Mouse (Mus musculus) large intestine, adult 2 months (tissue): ENCODE data around the gene Dtx2. TPM values are rescaled to one million over a fixed set of nuclear protein-coding genes. Genes with fewer than 3 reads are reported as not detected.

Experiments used
- DNase-seq: peaks from one replicate; pipeline ENCODE4 v3.0.0-alpha.2; 2012; ENCODE audit warnings: low read depth, low spot score
- WGBS: fragments of 180-500 bp; shearing (Covaris S2); methylation state at CpG from one replicate; pipeline ENCODE4 v1.1.7; 2018; 5-methylcytosine and 5-hydroxymethylcytosine counted together
- polyA plus RNA-seq: library from polyadenylated mRNA; depleted of rRNA; stranded (reverse); fragments of >200 nt; gene quantifications from 2 replicates; pipeline ENCODE4 v1.2.3, GENCODE M21; 2012

Dtx2 gene
- polyA plus RNA-seq, 1 experiment = 10.1 TPM

- 80% methylated on average over 7 of the region's 7 CpGs for WGBS
- no peak for DNase-seq
Observed at GRCm38 (mm10) chr5:135971876-135972275, 22.7 kb upstream of the Dtx2 start.

DNA sequence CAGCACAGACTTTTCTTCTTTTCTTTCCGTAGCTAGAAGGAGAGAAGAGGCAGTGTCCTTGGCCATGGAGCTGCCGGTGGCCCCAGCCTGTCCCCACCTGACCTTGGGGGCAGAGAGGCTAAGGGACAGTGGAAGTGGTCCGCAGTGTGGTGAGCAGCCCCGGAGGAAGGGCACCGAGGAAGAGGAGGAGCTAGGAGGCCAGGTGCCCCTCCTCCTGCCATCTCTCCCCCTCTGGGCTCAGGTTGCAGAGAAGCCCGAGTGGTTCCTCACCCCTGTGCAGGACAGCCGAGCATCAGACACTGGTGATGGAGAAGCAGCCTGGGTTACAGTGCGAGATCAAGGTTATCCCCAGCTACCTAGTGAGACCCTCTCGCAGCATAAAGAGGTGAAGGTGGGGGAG is 20.2 kb upstream of the Dtx2 start, which contains the start of gene Ssc4d:
TSS of gene Ssc4d (minus strand) at position 167 of the 400 bp plus-strand sequence.
- 29% methylated on average over 9 of the region's 9 CpGs for WGBS
- no peak for DNase-seq

DNA sequence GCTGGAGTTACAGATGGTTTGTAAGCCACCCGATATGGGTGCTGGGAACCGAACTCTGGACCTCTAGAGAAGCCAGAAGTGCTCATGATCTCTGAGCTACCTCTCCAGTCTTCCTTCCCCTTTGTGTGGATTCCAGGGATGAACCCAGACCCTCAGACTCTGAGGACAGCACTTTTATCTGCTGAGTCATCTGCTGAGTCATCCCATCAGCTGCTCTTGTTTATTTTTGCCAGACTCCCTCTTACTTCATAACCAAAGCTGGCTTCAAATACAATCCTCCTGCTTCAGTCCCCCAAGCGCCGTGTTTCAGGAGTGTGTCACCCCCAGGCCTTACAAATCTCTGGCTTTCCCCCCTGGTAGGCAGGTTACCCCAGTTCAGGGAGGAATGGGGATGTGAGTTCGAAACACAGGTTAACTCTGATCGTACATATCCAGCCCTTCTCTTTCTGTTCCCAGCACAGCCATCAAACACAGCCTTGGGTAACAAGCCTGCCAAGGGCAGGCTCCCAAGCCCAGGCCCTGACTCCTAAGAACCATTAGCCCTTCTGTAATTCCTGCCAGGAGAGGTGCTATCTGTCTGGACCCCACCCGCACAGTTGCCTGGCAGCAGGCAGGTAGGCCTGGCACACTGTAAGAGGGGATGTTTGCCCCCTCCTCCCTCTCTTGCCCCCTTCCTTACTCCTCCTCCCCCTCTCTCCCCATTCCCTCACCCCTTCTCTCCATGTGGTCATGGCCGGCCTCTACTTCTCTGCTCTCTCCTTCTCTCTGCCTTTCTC is 18.5 kb upstream of the Dtx2 start:
- no peak for DNase-seq
- 92% methylated on average over 8 of the region's 8 CpGs for WGBS

DNA sequence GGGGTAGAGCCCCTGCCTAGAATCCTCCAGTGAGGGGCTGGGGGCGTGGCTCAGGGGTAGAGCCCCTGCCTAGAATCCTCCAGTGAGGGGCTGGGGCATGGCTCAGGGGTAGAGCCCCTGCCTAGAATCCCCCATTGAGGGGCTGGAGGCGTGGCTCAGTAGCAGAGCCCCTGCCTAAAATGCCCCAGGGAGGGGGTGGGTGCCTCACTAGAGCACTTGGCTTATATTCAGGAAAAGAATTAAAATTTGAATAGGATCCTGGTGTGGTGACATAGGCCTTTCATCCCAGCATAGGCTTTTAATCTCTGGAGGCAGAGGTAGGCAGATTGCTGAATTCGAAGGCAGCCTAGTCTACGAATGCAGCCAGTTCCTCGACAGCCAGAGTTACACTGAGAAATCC is 15.2 kb upstream of the Dtx2 start:
- 77% methylated on average over 5 of the region's 5 CpGs for WGBS
- DNase-seq = no peak

DNA sequence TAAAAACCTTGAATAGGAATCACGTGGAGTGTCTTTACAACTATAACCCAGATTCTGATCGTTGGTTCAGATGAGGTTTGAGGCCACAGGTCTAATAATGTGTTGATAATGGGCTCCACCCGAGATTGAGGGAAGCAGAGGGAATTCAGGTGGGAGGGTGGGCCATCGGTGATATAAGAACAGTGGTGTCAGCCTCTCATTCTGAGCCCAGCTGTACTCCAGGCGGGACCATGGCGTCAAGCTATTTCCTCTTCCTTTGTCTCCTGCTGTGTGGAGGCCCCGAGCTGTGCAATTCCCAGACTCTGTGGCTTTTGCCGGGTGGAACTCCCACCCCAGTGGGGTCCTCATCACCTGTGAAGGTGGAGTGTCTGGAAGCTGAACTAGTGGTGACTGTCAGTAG is 14.7 kb upstream of the Dtx2 start, which contains the start of gene Zp3:
TSS of gene Zp3 (plus strand) at position 196 of the 400 bp plus-strand sequence.
- WGBS = 68% methylated on average over 8 of the region's 8 CpGs

GRCm38 (mm10) chr5:135982398-135982797 is 12.2 kb upstream of the Dtx2 start:
- whole genome bisulfite sequencing = 40% methylated on average over 6 of the region's 6 CpGs
- DNase-seq = no peak

More for the DNA sequence above, 14.7 kb upstream of the Dtx2 start, which contains the start of gene Zp3:
- no peak for DNase-seq

GRCm38 (mm10) chr5:135984546-135985044 is 10.0 kb upstream of the Dtx2 start:
- DNase-seq = no peak
- 68% methylated on average over 6 of the region's 6 CpGs for WGBS

DNA sequence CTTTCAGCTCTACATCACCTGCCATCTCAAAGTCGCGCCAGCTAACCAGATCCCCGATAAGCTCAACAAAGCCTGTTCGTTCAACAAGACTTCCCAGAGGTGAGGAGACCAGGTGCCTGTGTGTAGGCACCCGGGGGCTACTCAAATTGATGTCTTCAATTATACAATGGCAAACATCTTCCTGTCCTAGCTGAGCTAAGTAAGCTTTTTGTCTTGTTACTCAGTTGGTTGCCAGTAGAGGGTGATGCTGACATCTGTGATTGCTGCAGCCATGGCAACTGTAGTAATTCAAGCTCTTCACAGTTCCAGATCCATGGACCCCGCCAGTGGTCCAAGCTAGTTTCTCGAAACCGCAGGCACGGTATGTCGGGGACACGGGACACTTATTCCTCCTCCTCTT is 7.4 kb upstream of the Dtx2 start:
- no peak for DNase-seq
- WGBS = 54% methylated on average over 11 of the region's 11 CpGs

- 61% methylated on average over 5 of the region's 5 CpGs for WGBS
- no peak for DNase-seq
Observed at GRCm38 (mm10) chr5:135990601-135991000, 4.0 kb upstream of the Dtx2 start.

GRCm38 (mm10) chr5:135993381-135993965 is 1.1 kb upstream of the Dtx2 start:
- WGBS = 69% methylated on average over 5 of the region's 5 CpGs
- no peak for DNase-seq

DNA sequence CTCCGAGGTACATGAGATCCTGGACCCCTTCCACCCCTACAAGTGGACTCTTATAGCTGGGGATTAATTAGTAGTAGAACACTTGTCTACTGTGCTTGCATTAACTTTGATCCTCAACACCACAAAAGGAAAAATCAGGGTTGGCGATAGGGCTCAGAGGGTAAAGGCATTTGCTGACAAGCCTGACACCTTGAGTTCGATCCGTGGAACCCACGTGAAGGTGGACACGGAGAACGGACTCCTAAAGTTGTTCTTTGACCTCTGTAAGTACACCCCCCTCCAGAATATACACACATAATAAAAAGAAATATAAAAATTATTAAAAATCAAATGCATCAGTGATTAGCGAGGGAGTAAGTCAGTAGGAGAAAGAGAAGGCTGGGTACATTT is 270 bp upstream of the Dtx2 start:
- no peak for DNase-seq
- 61% methylated on average over 8 of the region's 8 CpGs for WGBS

- 53% methylated on average over 8 of the region's 8 CpGs for WGBS
- no peak for DNase-seq
Observed at GRCm38 (mm10) chr5:135996162-135996561, 1.6 kb downstream of the Dtx2 start.

GRCm38 (mm10) chr5:136001222-136001621 is 6.6 kb downstream of the Dtx2 start:
- DNase-seq = no peak
- 85% methylated on average over 6 of the region's 6 CpGs for WGBS

DNA sequence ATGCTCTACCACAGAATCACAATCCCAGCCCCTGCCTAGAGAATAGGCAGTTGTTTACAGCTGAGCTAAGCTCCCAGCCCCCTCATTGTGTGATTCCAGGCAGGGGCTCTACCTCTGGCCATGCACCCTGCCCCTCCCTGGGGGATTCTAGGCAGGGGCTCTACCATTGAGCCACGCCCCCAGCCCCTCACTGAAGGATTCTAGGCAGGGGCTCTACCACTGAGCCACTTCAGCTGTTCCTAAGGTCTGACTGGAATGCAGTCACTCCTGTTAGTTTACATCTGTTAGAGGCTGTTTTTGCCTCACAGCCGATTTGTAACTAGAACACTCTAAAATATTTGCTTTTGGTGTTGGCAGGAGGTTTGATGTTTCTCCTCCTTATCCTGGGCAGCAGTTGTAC is 7.7 kb downstream of the Dtx2 start:
- WGBS = 45% methylated on average over 2 of the region's 2 CpGs
- no peak for DNase-seq

- 60% methylated on average over 3 of the region's 3 CpGs for WGBS
Observed at GRCm38 (mm10) chr5:136002751-136003151, 8.2 kb downstream of the Dtx2 start.

DNA sequence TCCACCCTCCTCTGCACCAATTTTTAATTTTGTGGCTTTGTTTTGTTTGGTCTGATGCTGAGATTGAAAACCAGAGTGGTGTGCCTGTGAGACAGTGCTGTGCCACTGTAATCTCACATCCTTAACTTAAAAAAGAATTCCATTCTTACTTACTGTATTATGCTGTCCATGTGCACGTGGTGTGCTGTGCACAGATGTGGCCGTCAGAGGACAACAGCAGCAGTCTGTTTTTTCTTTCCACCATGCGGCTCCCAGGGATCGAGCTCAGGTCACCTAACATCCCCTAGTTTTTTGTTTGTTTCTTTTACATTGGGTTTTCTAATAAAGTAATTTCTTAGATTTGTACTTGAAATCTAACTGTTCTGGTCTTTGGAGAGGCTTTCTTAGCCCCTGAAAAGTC is 9.9 kb downstream of the Dtx2 start:
- WGBS = 86% methylated on average over 4 of the region's 4 CpGs
- DNase-seq = no peak

More at GRCm38 (mm10) chr5:136002751-136003151, 8.2 kb downstream of the Dtx2 start:
- DNase-seq = no peak

DNA sequence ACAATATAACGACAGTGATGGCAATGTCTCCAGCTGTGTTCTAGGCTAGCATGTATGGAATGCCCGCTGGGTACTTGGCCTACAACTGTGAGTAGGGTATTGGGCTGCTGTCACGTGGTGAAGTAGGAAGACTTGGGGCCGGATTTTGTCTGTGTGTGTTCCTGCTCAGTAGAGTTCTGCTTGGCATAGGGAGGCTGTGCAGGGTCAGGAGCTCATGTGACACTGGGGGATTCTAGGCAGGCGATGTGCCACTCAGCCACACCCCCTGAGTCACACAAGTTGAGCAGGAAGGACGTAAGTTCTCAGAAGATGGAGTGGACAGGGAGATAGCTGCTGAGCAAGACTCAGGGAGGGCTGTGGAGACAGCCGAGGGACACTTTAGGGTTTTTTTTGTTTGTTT is 13.1 kb downstream of the Dtx2 start:
- 79% methylated on average over 7 of the region's 7 CpGs for WGBS
- DNase-seq = no peak

DNA sequence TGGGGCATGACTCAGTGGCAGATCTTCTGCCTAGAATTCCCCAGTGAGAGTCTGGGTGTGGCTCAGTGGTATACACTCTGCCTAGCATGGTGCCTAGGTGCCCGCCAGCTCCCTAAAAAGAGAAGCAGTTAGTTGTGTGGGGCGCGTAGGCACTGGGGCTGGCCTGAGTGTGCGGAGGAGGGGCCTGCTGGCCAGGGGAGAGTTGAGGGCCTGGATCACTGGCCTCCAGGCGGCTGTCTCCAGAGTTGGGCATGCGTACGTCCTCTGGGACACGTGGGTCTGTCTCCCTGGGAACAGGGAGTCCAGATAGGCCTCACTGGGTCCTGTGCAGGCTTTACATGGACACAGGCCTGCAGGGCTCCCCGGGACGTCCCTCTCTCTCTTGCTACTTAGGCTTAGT is 20.3 kb downstream of the Dtx2 start:
- no peak for DNase-seq
- WGBS = 90% methylated on average over 10 of the region's 10 CpGs

- 75% methylated on average over 10 of the region's 10 CpGs for WGBS
- DNase-seq = no peak
Observed at GRCm38 (mm10) chr5:136015586-136015985, 21.0 kb downstream of the Dtx2 start.

DNA sequence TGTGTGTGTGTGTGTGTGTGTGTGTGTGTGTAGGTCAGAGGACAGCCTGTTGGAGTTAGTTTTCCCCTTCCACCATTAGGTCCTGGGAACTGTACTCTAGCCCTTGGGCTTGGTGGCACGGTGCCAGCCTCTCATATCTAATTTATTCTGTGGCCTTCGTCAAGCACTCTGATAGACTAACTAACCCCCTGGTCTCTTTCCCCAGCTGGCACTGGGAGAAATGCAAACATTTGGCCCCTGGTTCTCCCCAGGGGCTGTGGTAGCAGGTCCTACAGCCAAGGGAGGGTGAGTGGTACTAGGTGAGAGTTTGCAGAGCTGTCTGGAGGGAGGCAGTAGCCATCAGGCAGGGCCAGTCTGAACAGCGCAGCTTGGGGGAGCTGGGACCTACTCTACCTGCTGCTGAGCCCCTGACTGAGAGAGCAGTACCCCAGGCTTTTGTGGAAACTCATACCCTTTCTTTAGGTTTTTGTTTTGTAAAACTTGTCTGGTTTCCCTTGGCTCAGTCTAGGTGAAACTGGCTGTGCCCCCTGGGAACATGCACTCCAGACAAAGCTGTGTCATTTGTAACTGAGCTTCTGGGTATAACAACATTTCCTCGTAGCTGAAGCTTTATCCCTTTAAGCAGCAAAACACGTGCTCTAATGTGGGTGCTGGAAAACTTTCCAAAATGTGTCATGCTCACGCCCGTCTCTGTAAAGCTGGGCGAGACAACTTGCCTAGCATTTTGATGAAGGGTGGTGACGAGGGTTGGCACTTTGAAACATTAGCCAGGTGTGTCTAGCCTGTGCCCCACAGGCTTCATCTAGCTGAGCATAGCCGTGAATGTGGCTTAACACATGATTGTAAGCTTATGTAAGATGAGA is 21.6 kb downstream of the Dtx2 start:
- 44% methylated on average over 10 of the region's 10 CpGs for WGBS
- no peak for DNase-seq
